Mouse (Mus musculus) brown adipose tissue, adult 24 weeks (tissue): ENCODE measurements around the gene Med29. TPM values are rescaled to one million over a fixed set of nuclear protein-coding genes. Genes with fewer than 3 reads are reported as not detected.

Experiments used
- H3K27ac ChIP-seq: fragments of 200-500 bp; replicated peaks from 2 replicates; pipeline ENCODE4 v1.5.1; 2012; ENCODE audit warnings: low read depth, mild to moderate bottlenecking, low read length
- H3K4me1 ChIP-seq: fragments of 200-500 bp; 2 replicates; pipeline ENCODE4 v1.6.1; 2012; ENCODE audit warnings: low read length, mixed read lengths; ENCODE audit not compliant: control insufficient read depth, insufficient read depth, insufficient read length
- H3K4me3 ChIP-seq: fragments of 200-500 bp; 2 replicates; pipeline ENCODE4 v1.5.1; 2012; ENCODE audit warnings: low read depth, mild to moderate bottlenecking, low read length, moderate library complexity; ENCODE audit not compliant: insufficient read depth
- polyA plus RNA-seq: library from polyadenylated mRNA; stranded (reverse); fragments of >200 nt; gene quantifications from 2 replicates; pipeline ENCODE4 v1.2.4, GENCODE M21; 2012; ENCODE audit not compliant: missing spikeins, insufficient read depth, insufficient read length

Gene Med29
- polyA plus RNA-seq, 1 experiment: 18.4 TPM

DNA sequence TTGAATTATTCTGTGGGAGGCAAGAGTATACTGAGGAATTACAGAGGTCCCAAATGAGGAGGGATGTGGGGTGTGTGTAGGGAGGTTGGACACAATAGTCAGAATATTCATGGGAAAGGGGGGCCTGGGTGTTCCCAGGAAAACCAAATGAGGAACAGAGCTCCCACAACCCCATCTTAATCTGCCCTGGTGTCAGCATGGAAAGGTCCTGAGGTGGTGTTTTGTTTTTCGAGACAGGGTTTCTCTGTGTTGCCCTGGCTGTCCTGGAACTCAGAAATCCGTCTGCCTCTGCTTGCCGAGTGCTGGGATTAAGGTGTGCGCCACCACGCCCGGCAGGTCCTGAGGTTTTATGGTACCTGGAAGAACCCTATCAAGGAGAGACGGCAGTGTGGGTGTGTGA is 34.1 kb downstream of the Med29 start:
- H3K4me1 ChIP-seq: peaks cover 2% of the 10 kb centered on the region; the same call in 1 of the 2 replicates
- H3K4me3 ChIP-seq: no peak overlapping the region
- H3K27ac ChIP-seq: peak overlapping the region; percentile 31; the same call in 1 of the 2 replicates

GRCm38 (mm10) chr7:28357984-28358383 is 34.5 kb downstream of the Med29 start:
- Histone ChIP-seq H3K4me1 (peaks cover 2% of the 10 kb centered on the region; the same call in 1 of the 2 replicates), H3K4me3 (no peak overlapping the region), H3K27ac (peak overlapping the region; percentile 31; the same call in 1 of the 2 replicates)

DNA sequence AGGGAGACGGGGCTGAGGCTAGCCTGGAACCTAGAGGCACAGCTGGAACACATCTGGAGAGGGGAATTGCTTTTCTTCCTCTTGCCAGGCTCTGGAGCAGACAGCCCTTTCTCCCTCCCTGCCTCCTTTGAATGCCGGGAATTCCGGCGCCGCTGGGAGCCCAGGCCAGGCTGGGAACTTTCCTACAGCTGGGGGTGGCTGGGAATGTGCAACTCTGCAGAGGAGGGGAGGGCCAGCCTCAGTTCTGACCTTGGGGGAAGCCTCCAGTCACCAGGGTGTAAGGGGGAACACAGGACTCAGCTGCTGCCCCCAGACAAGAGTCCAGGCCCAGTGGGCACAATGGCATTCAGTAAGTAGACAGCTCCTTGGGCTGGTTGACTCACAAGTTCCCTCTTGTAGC is 35.5 kb downstream of the Med29 start:
- H3K4me3 ChIP-seq: no peak overlapping the region
- peaks cover 2% of the 10 kb centered on the region for H3K4me1 ChIP-seq
- no peak overlapping the region; the same call in 1 of the 2 replicates for H3K27ac ChIP-seq

DNA sequence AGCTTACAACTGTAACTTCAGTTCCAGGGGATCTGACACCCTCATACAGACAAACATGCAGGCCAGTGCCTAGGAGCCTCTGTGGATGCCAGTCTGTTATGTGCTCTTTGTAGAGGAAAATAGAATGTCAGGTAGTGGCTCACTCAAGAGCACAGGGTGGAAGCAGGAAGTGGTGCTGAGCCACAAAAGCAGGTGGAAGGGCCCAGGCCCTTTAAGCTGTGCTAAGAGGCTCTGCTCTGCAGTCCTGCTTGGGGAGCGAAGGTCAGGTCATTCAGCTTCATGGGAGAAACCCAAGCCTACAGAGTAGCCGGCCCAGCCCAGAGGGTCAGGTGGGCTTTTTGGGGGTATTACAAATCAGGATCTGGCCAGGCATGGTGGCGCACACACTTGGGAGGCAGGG is 37.3 kb downstream of the Med29 start:
- Histone ChIP-seq H3K4me1 (peaks cover 6% of the 10 kb centered on the region), H3K4me3 (no peak overlapping the region), H3K27ac (no peak overlapping the region)

DNA sequence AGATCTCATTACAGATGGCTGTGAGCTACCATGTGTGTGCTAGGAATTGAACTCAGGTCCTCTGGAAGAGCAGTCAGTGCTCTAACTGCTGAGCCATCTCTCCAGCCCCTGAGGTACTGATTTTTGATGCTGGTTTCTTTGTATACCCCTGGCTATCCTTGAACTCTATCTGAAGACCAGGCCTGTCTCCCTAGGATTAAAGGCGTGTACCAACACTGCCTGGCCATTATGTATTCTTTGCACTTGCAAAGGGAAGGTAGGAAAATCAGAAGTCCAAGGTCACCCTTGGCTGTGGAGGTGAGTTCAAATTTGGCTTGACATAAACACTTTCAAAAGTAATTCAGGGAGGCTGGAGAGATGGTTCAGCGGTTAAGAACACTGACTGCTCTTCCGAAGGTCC is 37.9 kb downstream of the Med29 start:
- Histone ChIP-seq H3K27ac (no peak overlapping the region), H3K4me3 (no peak overlapping the region), H3K4me1 (peaks cover 9% of the 10 kb centered on the region)

GRCm38 (mm10) chr7:28354113-28354581 is 38.4 kb downstream of the Med29 start:
- no peak overlapping the region for H3K27ac ChIP-seq
- no peak overlapping the region for H3K4me3 ChIP-seq
- H3K4me1 ChIP-seq: peaks cover 9% of the 10 kb centered on the region

DNA sequence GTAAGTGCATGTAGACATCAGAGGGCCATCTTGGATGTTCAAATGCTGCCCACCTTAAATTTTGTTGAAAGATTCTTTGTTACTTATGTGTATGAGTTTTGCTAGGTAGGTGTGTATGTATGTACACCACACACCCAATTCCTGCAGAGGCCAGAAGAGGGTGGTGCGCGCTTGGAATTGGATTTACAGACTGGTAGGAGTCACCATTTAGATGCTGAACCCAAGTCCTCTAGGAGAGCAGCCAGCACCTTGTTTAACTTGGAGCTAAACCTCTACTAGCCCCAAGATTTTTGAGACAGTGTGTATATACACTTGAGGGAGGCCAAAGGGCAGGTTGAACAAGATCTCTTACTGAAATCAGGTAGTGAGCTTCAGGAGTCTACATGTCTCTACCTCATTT is 39.2 kb downstream of the Med29 start:
- peaks cover 9% of the 10 kb centered on the region for H3K4me1 ChIP-seq
- H3K4me3 ChIP-seq: no peak overlapping the region
- H3K27ac ChIP-seq: no peak overlapping the region

DNA sequence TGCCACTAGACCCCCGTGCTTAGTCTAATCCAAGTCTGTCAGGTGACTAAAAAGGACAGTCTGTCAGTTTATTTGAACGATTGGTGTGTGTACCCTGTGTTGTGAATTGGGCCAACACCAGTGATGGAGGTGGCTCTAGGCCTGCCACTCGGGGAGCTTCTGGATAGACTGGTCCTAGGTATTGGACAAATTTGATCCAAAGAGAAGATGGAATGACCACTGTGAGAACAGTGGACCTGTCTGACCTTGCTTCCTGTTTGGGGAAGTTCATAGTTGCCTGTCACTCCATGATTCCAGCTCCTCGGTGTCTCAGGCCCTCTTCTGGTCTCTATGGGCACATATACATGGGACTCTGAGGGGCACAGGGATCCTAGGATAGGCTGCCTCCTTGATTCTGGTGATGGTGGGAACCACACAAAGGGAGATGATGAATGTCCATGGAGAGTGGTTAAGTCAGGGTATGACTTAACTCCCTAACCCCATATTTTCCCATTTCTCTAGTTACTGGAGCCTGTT is 40.8 kb downstream of the Med29 start:
- H3K4me3 ChIP-seq: peak overlapping the region; percentile 84
- peaks cover 7% of the 10 kb centered on the region; the same call in 1 of the 2 replicates for H3K4me1 ChIP-seq
- no peak overlapping the region for H3K27ac ChIP-seq

- H3K4me1 ChIP-seq: peaks cover 7% of the 10 kb centered on the region; the same call in 1 of the 2 replicates
- H3K4me3 ChIP-seq: peak within 1 kb of the TSS; percentile 84
- H3K27ac ChIP-seq: peak within 1 kb of the TSS; percentile 90
Observed at GRCm38 (mm10) chr7:28350155-28350883, 42.2 kb downstream of the Med29 start, which contains the start of gene Rps16. Gene Rps16, plus strand, starts transcription at chr7:28350652.

- H3K27ac ChIP-seq: no peak overlapping the region
- H3K4me3 ChIP-seq: no peak overlapping the region
- peaks cover 7% of the 10 kb centered on the region; the same call in 1 of the 2 replicates for H3K4me1 ChIP-seq
Observed at GRCm38 (mm10) chr7:28348601-28349000, 43.9 kb downstream of the Med29 start.

DNA sequence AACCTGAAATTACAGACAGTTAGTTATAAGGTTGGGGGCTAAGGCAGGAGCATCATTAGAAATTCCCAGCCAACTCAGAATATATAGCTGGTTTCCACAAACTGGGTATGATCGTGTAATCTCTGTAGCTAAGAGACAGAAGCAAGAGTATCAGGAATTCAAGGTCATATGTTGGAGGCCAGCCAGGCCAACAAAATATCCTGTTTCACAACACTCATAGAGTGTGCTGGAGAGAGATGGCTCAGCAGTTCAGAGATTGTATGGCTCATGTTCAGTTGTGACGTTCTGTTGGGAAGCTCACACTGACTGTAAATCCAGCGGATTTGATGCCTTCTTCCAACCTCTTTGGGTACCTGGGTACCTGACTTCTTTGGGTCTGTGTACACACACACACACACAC is 44.8 kb downstream of the Med29 start:
- H3K4me1 ChIP-seq: peaks cover 7% of the 10 kb centered on the region; the same call in 1 of the 2 replicates
- H3K27ac ChIP-seq: no peak overlapping the region
- no peak overlapping the region for H3K4me3 ChIP-seq

GRCm38 (mm10) chr7:28344637-28345036 is 47.9 kb downstream of the Med29 start:
- 0 out of 2 replicates have a peak, but pooled peaks cover under 1% of the 10 kb centered on the region for H3K4me1 ChIP-seq
- no peak overlapping the region for H3K27ac ChIP-seq
- H3K4me3 ChIP-seq: no peak overlapping the region

DNA sequence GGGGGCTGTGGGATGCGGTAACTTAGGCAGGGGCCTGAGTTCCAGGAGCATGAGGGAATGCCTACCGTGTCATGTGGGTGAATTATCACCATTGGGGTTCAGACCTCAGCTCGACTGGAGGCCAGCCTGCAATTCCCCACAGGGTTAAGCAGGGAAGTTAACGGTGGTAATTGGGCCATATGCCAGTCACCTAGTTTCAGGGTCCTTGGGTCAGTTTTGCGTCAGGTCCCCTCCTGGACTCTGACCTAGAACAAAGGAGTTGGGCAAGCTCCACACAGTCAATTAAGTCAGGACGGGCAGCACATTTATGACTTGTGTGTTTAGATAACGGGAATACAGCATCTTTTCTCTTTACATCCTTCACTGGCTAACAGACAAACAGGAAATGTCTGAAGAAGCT is 51.1 kb downstream of the Med29 start:
- Histone ChIP-seq H3K27ac (no peak overlapping the region), H3K4me1 (no peaks in the 10 kb centered on the region), H3K4me3 (no peak overlapping the region)

- H3K4me3 ChIP-seq: peak overlapping the region; percentile 65
- H3K27ac ChIP-seq: peak overlapping the region; percentile 97
- H3K4me1 ChIP-seq: peaks cover 2% of the 10 kb centered on the region; the same call in 1 of the 2 replicates
Observed at GRCm38 (mm10) chr7:28339213-28339917, 53.1 kb downstream of the Med29 start.
